Comparison of ENCODE assay signal across 8 mouse cellular contexts in genomic region chr8:10965401-10966117, GRCm38 (mm10). TPM values are rescaled to one million over a fixed set of nuclear protein-coding genes. Genes with fewer than 3 reads are reported as not detected.
DNase-seq lines count a peak whose midpoint lies in the region; ATAC-seq and TF ChIP-seq lines count a peak whose summit lies in the region.

No protein-coding gene starts in this region.

- H3K36me3 ChIP-seq in midbrain, embryonic 10.5 days: no peaks in the 10 kb centered on the region
- H3K36me3 ChIP-seq in midbrain, postnatal 0 days (ENCODE audit: insufficient read depth, low read length): no peaks in the 10 kb centered on the region
- no peaks in the 10 kb centered on the region for H3K36me3 ChIP-seq in liver, embryonic 11.5 days (ENCODE audit: control insufficient read depth, insufficient read depth, low read length)
- no peaks in the 10 kb centered on the region for H3K36me3 ChIP-seq in stomach, embryonic 15.5 days

- no peak overlapping the region for H3K4me3 ChIP-seq in midbrain, embryonic 10.5 days
- no peak overlapping the region for H3K4me3 ChIP-seq in midbrain, postnatal 0 days (ENCODE audit: low read depth, low read length)
- H3K4me3 ChIP-seq in liver, embryonic 11.5 days (ENCODE audit: low read depth, low read length): no peak overlapping the region
- H3K4me3 ChIP-seq in stomach, embryonic 15.5 days (replicated peaks): no peak overlapping the region

- peak; percentile 41 for DNase-seq in embryo, embryonic 11 days
- DNase-seq in embryo, embryonic 9.5 days (ENCODE audit: extremely low spot score): no peak
- DNase-seq in midbrain, embryonic 10.5 days (ENCODE audit: low spot score): no peak
- no peak for DNase-seq in midbrain, postnatal 0 days (ENCODE audit: low spot score)
- no peak for DNase-seq in liver, embryonic 11.5 days (ENCODE audit: low spot score)
- DNase-seq in adrenal gland, postnatal 14 days: no peak
- no peak for DNase-seq in cerebellum, adult 8-10 months

- H3K9ac ChIP-seq in midbrain, postnatal 0 days (replicated peaks; ENCODE audit: low read length, poor library complexity, severe bottlenecking): no peak overlapping the region
- no peak overlapping the region for H3K9ac ChIP-seq in liver, embryonic 11.5 days (ENCODE audit: low read depth, low read length)
- no peak overlapping the region for H3K9ac ChIP-seq in stomach, embryonic 15.5 days

- H3K27me3 ChIP-seq in midbrain, embryonic 10.5 days (ENCODE audit: low read depth, poor library complexity, severe bottlenecking): peaks cover 13% of the 10 kb centered on the region
- H3K27me3 ChIP-seq in midbrain, postnatal 0 days (ENCODE audit: insufficient read depth, low read length): no peaks in the 10 kb centered on the region
- H3K27me3 ChIP-seq in liver, embryonic 11.5 days (replicated peaks; ENCODE audit: control insufficient read depth, insufficient read depth, low read length): 0 out of 2 replicates have a peak, but pooled peaks cover 5% of the 10 kb centered on the region
- no peaks in the 10 kb centered on the region for H3K27me3 ChIP-seq in stomach, embryonic 15.5 days (replicated peaks)

- peak overlapping the region; percentile 70 for H3K27ac ChIP-seq in midbrain, embryonic 10.5 days (replicated peaks)
- H3K27ac ChIP-seq in midbrain, postnatal 0 days (ENCODE audit: low read depth, low read length): no peak overlapping the region
- peak overlapping the region; percentile 36 for H3K27ac ChIP-seq in liver, embryonic 11.5 days (ENCODE audit: low read depth, low read length)
- H3K27ac ChIP-seq in stomach, embryonic 15.5 days: peak overlapping the region; percentile 40

- no peaks in the 10 kb centered on the region for H3K9me3 ChIP-seq in midbrain, embryonic 10.5 days (replicated peaks)
- no peaks in the 10 kb centered on the region for H3K9me3 ChIP-seq in midbrain, postnatal 0 days (ENCODE audit: low read length)
- H3K9me3 ChIP-seq in liver, embryonic 11.5 days (ENCODE audit: control insufficient read depth, low read length): no peaks in the 10 kb centered on the region
- no peaks in the 10 kb centered on the region for H3K9me3 ChIP-seq in stomach, embryonic 15.5 days

- peaks cover 80% of the 10 kb centered on the region for H3K4me1 ChIP-seq in midbrain, embryonic 10.5 days
- 0 out of 2 replicates have a peak, but pooled peaks cover 3% of the 10 kb centered on the region for H3K4me1 ChIP-seq in midbrain, postnatal 0 days (ENCODE audit: insufficient read depth, low read length)
- H3K4me1 ChIP-seq in liver, embryonic 11.5 days (replicated peaks; ENCODE audit: control insufficient read depth, insufficient read depth, low read length): peaks cover 28% of the 10 kb centered on the region; the same call in 1 of the 2 replicates
- H3K4me1 ChIP-seq in stomach, embryonic 15.5 days: peaks cover 40% of the 10 kb centered on the region

- no peak for TF ChIP-seq CTCF in midbrain, postnatal 0 days (IDR thresholded peaks at IDR 0.05)

- no peak for ATAC-seq in midbrain, postnatal 0 days (ENCODE audit: low FRiP score)
- ATAC-seq in liver, embryonic 11.5 days (replicated peaks; ENCODE audit: low FRiP score): no peak
- ATAC-seq in stomach, embryonic 15.5 days (ENCODE audit: insufficient read depth, low FRiP score, low read depth): peak; percentile 51; the same call in 1 of the 2 replicates

- H3K4me2 ChIP-seq in midbrain, postnatal 0 days (ENCODE audit: low read depth, low read length, poor library complexity, severe bottlenecking): no peak overlapping the region
- no peak overlapping the region for H3K4me2 ChIP-seq in liver, embryonic 11.5 days
- H3K4me2 ChIP-seq in stomach, embryonic 15.5 days: peak overlapping the region; percentile 14; the same call in 1 of the 2 replicates

- 27% methylated on average over 6 of the region's 6 CpGs for WGBS in midbrain, embryonic 10.5 days
- 17% methylated on average over 6 of the region's 6 CpGs for WGBS in midbrain, postnatal 0 days
- WGBS in liver, embryonic 11.5 days: 43% methylated on average over 6 of the region's 6 CpGs
- WGBS in stomach, embryonic 15.5 days: 9% methylated on average over 6 of the region's 6 CpGs

RNA-seq across cellular contexts. Expression of gene Irs2, which starts 42.7 kb away (rescaled TPM):
- 5.6 and 5.9 TPM in 2 replicates for polyA plus RNA-seq in midbrain, embryonic 10.5 days (2016; fragmentation: Nextera tagmentation; extraction: Ambion mirVana)
- 37.3 and 40.4 TPM in 2 replicates for total RNA-seq in midbrain, postnatal 0 days (2014; rRNA removed)
- 4.8 and 5.6 TPM in 2 replicates for polyA plus RNA-seq in midbrain, postnatal 0 days (2015; fragmentation: Nextera tagmentation; extraction: Ambion mirVana)
- polyA plus RNA-seq in liver, embryonic 11.5 days (2014; fragmentation: Nextera tagmentation; extraction: Ambion mirVana): 8.3 and 8.9 TPM in 2 replicates
- 7.1 and 7.2 TPM in 2 replicates for polyA plus RNA-seq in stomach, embryonic 15.5 days (2015; fragmentation: Nextera tagmentation; extraction: Ambion mirVana)
- 28.2 and 49.7 TPM in 2 replicates for total RNA-seq in adrenal gland, postnatal 14 days (2021)
